Mouse (Mus musculus): ENCODE data around the gene Ddx27. TPM values are rescaled to one million over a fixed set of nuclear protein-coding genes. Genes with fewer than 3 reads are reported as not detected.
A peak's percentile ranks its signal among the peaks of the same experiment; 100 is the strongest.

The Ddx27 gene
- polyA plus RNA-seq, 1 experiment, result 72.1 TPM

DNA sequence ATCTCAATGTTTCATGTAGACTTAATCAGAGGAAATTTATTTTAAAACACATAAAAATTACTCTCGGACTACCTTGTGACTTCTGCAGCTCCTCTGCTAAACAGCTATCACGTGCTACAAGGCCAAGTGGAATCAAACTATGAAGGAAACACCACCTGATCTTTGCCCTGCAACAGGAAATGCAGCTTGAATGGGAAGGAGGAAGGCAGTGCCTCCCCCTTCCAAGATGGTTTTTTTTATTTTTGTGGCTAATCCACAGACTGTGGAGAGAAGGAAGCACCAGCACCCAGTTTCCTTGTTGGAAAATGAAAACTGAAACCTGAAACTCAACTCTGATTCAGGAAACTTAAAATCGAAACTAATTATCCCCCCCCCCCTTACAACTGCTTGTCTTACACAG, 43.2 kb downstream of the Ddx27 start:
- Histone ChIP-seq H3K4me3 (ENCODE audit: low read depth, low read length) (no peak overlapping the region), H3K9ac (ENCODE audit: low read depth, poor library complexity, severe bottlenecking) (no peak overlapping the region), H3K4me1 (ENCODE audit: control insufficient read depth, insufficient read depth, low read length) (peaks cover 7% of the 10 kb centered on the region), H3K36me3 (ENCODE audit: control insufficient read depth, insufficient read depth, low read length, poor library complexity, severe bottlenecking) (peaks cover 27% of the 10 kb centered on the region), H3K9me3 (replicated peaks; ENCODE audit: control insufficient read depth, insufficient read depth, low read length, poor library complexity, severe bottlenecking) (no peaks in the 10 kb centered on the region), H3K27ac (ENCODE audit: insufficient read depth, low read length) (peak overlapping the region; percentile 74), H3K27me3 (ENCODE audit: control insufficient read depth, insufficient read depth, low read length, poor library complexity, severe bottlenecking) (no peaks in the 10 kb centered on the region)
- TF ChIP-seq EP300 (IDR thresholded peaks at IDR 0.05; ENCODE audit: insufficient read depth, low read depth, low read length), result no peak

DNA sequence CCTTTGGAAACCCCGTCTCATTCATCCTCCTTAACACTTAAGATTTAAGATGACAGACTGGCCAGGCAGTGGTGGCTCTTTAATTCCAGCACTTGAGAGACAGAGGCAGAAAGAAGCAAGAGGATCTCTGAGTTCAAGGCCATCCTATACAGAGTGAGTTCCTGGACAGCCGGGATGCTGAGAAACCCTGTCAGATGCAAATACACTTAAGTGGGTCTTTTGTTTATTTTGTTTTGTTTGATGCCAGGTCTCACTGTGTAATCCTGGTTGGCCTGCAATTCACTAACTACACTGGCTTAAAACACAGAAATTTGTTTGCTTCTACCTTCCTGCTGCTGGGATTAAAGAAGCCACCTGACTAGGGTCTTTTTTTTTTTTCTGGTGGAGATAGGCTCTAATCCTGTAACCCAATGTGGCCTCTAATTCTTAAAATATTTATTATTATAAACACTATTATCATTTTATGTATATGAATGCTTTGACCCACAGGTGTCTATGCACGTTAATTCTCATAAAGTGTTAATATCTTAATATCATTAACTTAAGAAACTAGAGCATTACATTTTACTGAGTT, 43.9 kb downstream of the Ddx27 start:
- peaks cover 7% of the 10 kb centered on the region for H3K4me1 ChIP-seq (ENCODE audit: control insufficient read depth, insufficient read depth, low read length)
- TF ChIP-seq CTCF (IDR thresholded peaks at IDR 0.05; ENCODE audit: low read depth, low read length) (no peak), EP300 (IDR thresholded peaks at IDR 0.05; ENCODE audit: insufficient read depth, low read depth, low read length) (0 out of 2 replicates have a peak, but pooled peaks have one; percentile 36), POLR2A (IDR thresholded peaks at IDR 0.05; ENCODE audit: insufficient read depth, low read length) (no peak)
- no peaks in the 10 kb centered on the region for H3K27me3 ChIP-seq (ENCODE audit: control insufficient read depth, insufficient read depth, low read length, poor library complexity, severe bottlenecking)
- no peak overlapping the region for H3K4me3 ChIP-seq (ENCODE audit: low read depth, low read length)
- no peak overlapping the region for H3K9ac ChIP-seq (ENCODE audit: low read depth, poor library complexity, severe bottlenecking)
- peaks cover 34% of the 10 kb centered on the region for H3K36me3 ChIP-seq (ENCODE audit: control insufficient read depth, insufficient read depth, low read length, poor library complexity, severe bottlenecking)
- H3K27ac ChIP-seq (ENCODE audit: insufficient read depth, low read length), result no peak overlapping the region
- H3K9me3 ChIP-seq (replicated peaks; ENCODE audit: control insufficient read depth, insufficient read depth, low read length, poor library complexity, severe bottlenecking), result no peaks in the 10 kb centered on the region

DNA sequence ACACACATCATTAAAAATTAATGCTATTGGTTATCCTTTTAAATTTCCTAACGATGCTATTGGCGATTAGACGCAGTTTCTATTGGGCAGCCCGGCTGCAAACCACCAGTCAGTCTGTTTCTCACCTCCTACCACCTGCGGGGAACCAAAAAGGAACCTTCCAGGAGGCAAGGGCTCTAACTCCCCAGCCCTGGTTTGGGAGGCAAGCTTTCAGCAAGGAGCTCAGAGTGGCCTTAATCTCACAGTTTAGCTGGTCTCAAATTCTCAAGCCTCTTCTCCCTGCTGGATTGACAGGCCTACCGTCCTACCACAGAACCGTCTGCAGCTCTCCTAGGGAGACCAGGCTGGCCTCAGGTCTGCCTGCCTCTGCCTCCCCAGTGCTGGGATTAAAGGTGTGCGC, 44.5 kb downstream of the Ddx27 start:
- Histone ChIP-seq H3K27me3 (ENCODE audit: control insufficient read depth, insufficient read depth, low read length, poor library complexity, severe bottlenecking) (no peaks in the 10 kb centered on the region), H3K4me3 (ENCODE audit: low read depth, low read length) (peak overlapping the region; percentile 32), H3K36me3 (ENCODE audit: control insufficient read depth, insufficient read depth, low read length, poor library complexity, severe bottlenecking) (peaks cover 40% of the 10 kb centered on the region), H3K27ac (ENCODE audit: insufficient read depth, low read length) (no peak overlapping the region), H3K9me3 (replicated peaks; ENCODE audit: control insufficient read depth, insufficient read depth, low read length, poor library complexity, severe bottlenecking) (no peaks in the 10 kb centered on the region), H3K4me1 (ENCODE audit: control insufficient read depth, insufficient read depth, low read length) (peaks cover 7% of the 10 kb centered on the region), H3K9ac (ENCODE audit: low read depth, poor library complexity, severe bottlenecking) (peak overlapping the region; percentile 25; the same call in 1 of the 2 replicates)
- TF ChIP-seq POLR2A (IDR thresholded peaks at IDR 0.05; ENCODE audit: insufficient read depth, low read length) (no peak), EP300 (IDR thresholded peaks at IDR 0.05; ENCODE audit: insufficient read depth, low read depth, low read length) (no peak), CTCF (IDR thresholded peaks at IDR 0.05; ENCODE audit: low read depth, low read length) (no peak)

DNA sequence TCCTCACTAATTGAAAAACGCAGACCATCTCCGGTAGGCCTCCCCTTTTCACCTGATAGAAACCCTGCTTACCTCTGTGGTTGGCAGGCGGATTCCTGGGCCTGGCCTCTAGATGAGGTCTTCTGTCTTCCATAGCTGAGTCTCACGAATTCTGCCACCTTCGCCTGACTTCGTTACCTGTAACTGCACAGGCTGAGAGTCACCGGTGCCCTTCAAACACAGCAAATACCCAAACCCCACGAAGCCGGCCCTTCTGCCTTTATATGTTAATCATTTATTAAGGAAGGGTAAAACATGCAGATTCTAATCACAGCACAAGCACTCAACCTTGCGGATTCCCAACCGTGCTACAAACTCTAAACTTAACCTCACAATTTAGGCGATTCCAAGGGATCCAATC, 45.0 kb downstream of the Ddx27 start:
- H3K27ac ChIP-seq (ENCODE audit: insufficient read depth, low read length), result no peak overlapping the region
- no peaks in the 10 kb centered on the region for H3K27me3 ChIP-seq (ENCODE audit: control insufficient read depth, insufficient read depth, low read length, poor library complexity, severe bottlenecking)
- H3K4me1 ChIP-seq (ENCODE audit: control insufficient read depth, insufficient read depth, low read length), result peaks cover 7% of the 10 kb centered on the region
- H3K9me3 ChIP-seq (replicated peaks; ENCODE audit: control insufficient read depth, insufficient read depth, low read length, poor library complexity, severe bottlenecking), result no peaks in the 10 kb centered on the region
- peak overlapping the region; percentile 25 for H3K9ac ChIP-seq (ENCODE audit: low read depth, poor library complexity, severe bottlenecking)
- H3K4me3 ChIP-seq (ENCODE audit: low read depth, low read length), result peak overlapping the region; percentile 32
- H3K36me3 ChIP-seq (ENCODE audit: control insufficient read depth, insufficient read depth, low read length, poor library complexity, severe bottlenecking), result peaks cover 42% of the 10 kb centered on the region
- no peak for TF ChIP-seq CTCF (IDR thresholded peaks at IDR 0.05; ENCODE audit: low read depth, low read length)
- no peak for TF ChIP-seq POLR2A (IDR thresholded peaks at IDR 0.05; ENCODE audit: insufficient read depth, low read length)
- no peak for TF ChIP-seq EP300 (IDR thresholded peaks at IDR 0.05; ENCODE audit: insufficient read depth, low read depth, low read length)

DNA sequence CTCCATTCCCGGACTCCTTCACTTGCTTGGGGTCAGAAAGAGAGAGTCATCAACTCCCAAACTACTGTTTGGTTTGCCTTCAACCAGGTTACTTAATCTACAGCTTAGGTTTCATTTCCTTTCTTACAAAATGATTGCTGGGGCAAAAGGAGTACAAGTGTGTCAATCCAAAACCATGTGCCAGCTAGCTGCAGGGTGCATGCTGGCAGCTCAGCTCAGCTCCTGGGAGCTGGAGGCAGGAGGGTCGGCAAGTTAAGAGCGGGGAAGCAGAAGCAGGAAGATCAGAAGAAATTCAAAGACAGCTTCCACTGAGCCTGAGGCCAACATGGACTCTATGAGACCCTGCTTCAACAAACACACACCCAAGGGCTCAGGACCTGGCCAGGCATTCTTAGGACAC, 45.4 kb downstream of the Ddx27 start:
- no peaks in the 10 kb centered on the region for H3K9me3 ChIP-seq (replicated peaks; ENCODE audit: control insufficient read depth, insufficient read depth, low read length, poor library complexity, severe bottlenecking)
- 0 out of 2 replicates have a peak overlapping the region, but pooled peaks have one; percentile 32 for H3K4me3 ChIP-seq (ENCODE audit: low read depth, low read length)
- H3K36me3 ChIP-seq (ENCODE audit: control insufficient read depth, insufficient read depth, low read length, poor library complexity, severe bottlenecking), result peaks cover 42% of the 10 kb centered on the region
- peaks cover 7% of the 10 kb centered on the region for H3K4me1 ChIP-seq (ENCODE audit: control insufficient read depth, insufficient read depth, low read length)
- no peak overlapping the region for H3K27ac ChIP-seq (ENCODE audit: insufficient read depth, low read length)
- peak overlapping the region; percentile 25 for H3K9ac ChIP-seq (ENCODE audit: low read depth, poor library complexity, severe bottlenecking)
- no peaks in the 10 kb centered on the region for H3K27me3 ChIP-seq (ENCODE audit: control insufficient read depth, insufficient read depth, low read length, poor library complexity, severe bottlenecking)
- TF ChIP-seq EP300 (IDR thresholded peaks at IDR 0.05; ENCODE audit: insufficient read depth, low read depth, low read length) (no peak), CTCF (IDR thresholded peaks at IDR 0.05; ENCODE audit: low read depth, low read length) (no peak), POLR2A (IDR thresholded peaks at IDR 0.05; ENCODE audit: insufficient read depth, low read length) (no peak)

DNA sequence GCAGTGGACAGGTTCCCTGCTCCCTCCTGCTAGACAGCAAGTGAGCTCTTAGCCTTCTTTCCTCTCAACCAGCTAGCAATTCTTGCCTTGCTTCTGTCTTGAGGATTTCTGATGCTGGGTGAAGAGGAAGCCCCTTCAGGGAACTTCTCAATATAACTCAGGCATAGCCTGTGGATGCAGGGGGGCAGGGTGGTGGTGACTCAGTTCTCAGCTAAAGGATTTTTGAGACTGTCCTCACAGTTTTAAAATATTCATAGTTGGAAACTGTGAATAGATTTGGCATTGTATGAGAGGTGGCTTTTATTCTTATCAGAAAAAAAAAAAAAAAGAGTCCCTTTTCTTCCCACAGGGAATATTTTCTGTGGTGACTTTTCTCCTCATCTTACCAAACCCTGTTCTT, 45.8 kb downstream of the Ddx27 start:
- Histone ChIP-seq H3K9ac (ENCODE audit: low read depth, poor library complexity, severe bottlenecking) (peak overlapping the region; percentile 93; the same call in 1 of the 2 replicates), H3K4me1 (ENCODE audit: control insufficient read depth, insufficient read depth, low read length) (peaks cover 7% of the 10 kb centered on the region), H3K27ac (ENCODE audit: insufficient read depth, low read length) (no peak overlapping the region), H3K9me3 (replicated peaks; ENCODE audit: control insufficient read depth, insufficient read depth, low read length, poor library complexity, severe bottlenecking) (no peaks in the 10 kb centered on the region), H3K27me3 (ENCODE audit: control insufficient read depth, insufficient read depth, low read length, poor library complexity, severe bottlenecking) (no peaks in the 10 kb centered on the region), H3K36me3 (ENCODE audit: control insufficient read depth, insufficient read depth, low read length, poor library complexity, severe bottlenecking) (peaks cover 44% of the 10 kb centered on the region), H3K4me3 (ENCODE audit: low read depth, low read length) (0 out of 2 replicates have a peak overlapping the region, but pooled peaks have one; percentile 32)
- no peak for TF ChIP-seq POLR2A (IDR thresholded peaks at IDR 0.05; ENCODE audit: insufficient read depth, low read length)
- no peak for TF ChIP-seq CTCF (IDR thresholded peaks at IDR 0.05; ENCODE audit: low read depth, low read length)
- TF ChIP-seq EP300 (IDR thresholded peaks at IDR 0.05; ENCODE audit: insufficient read depth, low read depth, low read length), result no peak
